Mouse (Mus musculus): ENCODE measurements at regions not wholly inside any gene's neighbourhood (a gene's known extent, or its start where the extent isn't known, plus 50 kb on each side); places are given as distances from the start of the nearest gene placed in this dataset.

- Histone ChIP-seq H3K9me3 (no peaks in the 10 kb centered on the region), H3K36me3 (no peaks in the 10 kb centered on the region), H3K4me3 (no peak overlapping the region), H3K9ac (no peak overlapping the region), H3K4me1 (no peaks in the 10 kb centered on the region), H3K27ac (replicated peaks) (no peak overlapping the region), H3K27me3 (replicated peaks) (no peaks in the 10 kb centered on the region), H3K4me2 (no peak overlapping the region)
- 51% methylated on average over 3 of the region's 3 CpGs for WGBS
- ATAC-seq (ENCODE audit: extremely low read depth, insufficient number of reproducible peaks, low FRiP score, low TSS enrichment), result no peak
These were observed 590.1 kb downstream of the Kctd12 start for GRCm38 (mm10) chr14:102392351-102392750.

GRCm38 (mm10) chr14:102372994-102373567, 609.4 kb downstream of the Kctd12 start:
- H3K4me3 ChIP-seq, result no peak overlapping the region
- H3K27ac ChIP-seq (replicated peaks), result no peak overlapping the region
- H3K27me3 ChIP-seq (replicated peaks), result no peaks in the 10 kb centered on the region
- H3K9ac ChIP-seq, result no peak overlapping the region
- H3K36me3 ChIP-seq, result no peaks in the 10 kb centered on the region
- no peaks in the 10 kb centered on the region for H3K9me3 ChIP-seq
- no peak for ATAC-seq (ENCODE audit: extremely low read depth, insufficient number of reproducible peaks, low FRiP score, low TSS enrichment)
- no peak overlapping the region for H3K4me2 ChIP-seq
- WGBS, result 45% methylated on average over 5 of the region's 5 CpGs
- H3K4me1 ChIP-seq, result 0 out of 2 replicates have a peak, but pooled peaks cover 5% of the 10 kb centered on the region

- no peak for ATAC-seq (ENCODE audit: extremely low read depth, insufficient number of reproducible peaks, low FRiP score, low TSS enrichment)
- no peak overlapping the region for H3K27ac ChIP-seq (replicated peaks)
- H3K9me3 ChIP-seq, result no peaks in the 10 kb centered on the region
- no peaks in the 10 kb centered on the region for H3K27me3 ChIP-seq (replicated peaks)
- no peaks in the 10 kb centered on the region for H3K4me1 ChIP-seq
- no peak overlapping the region for H3K4me3 ChIP-seq
- H3K36me3 ChIP-seq, result no peaks in the 10 kb centered on the region
- 65% methylated on average over 2 of the region's 2 CpGs for WGBS
- no peak overlapping the region for H3K4me2 ChIP-seq
- no peak overlapping the region for H3K9ac ChIP-seq
These were observed 620.8 kb downstream of the Kctd12 start for GRCm38 (mm10) chr14:102361589-102361988.

GRCm38 (mm10) chr14:102329409-102329808, 599.7 kb downstream of the Lmo7 start:
- no peaks in the 10 kb centered on the region for H3K27me3 ChIP-seq (replicated peaks)
- H3K36me3 ChIP-seq, result no peaks in the 10 kb centered on the region
- no peak for ATAC-seq (ENCODE audit: extremely low read depth, insufficient number of reproducible peaks, low FRiP score, low TSS enrichment)
- no peak overlapping the region for H3K4me2 ChIP-seq
- H3K4me3 ChIP-seq, result no peak overlapping the region
- H3K27ac ChIP-seq (replicated peaks), result no peak overlapping the region
- H3K4me1 ChIP-seq, result no peaks in the 10 kb centered on the region
- no peaks in the 10 kb centered on the region for H3K9me3 ChIP-seq
- no peak overlapping the region for H3K9ac ChIP-seq

GRCm38 (mm10) chr14:102306332-102306731, 576.6 kb downstream of the Lmo7 start:
- ATAC-seq (ENCODE audit: extremely low read depth, insufficient number of reproducible peaks, low FRiP score, low TSS enrichment), result no peak
- Histone ChIP-seq H3K4me3 (no peak overlapping the region), H3K9ac (no peak overlapping the region), H3K4me1 (no peaks in the 10 kb centered on the region), H3K9me3 (no peaks in the 10 kb centered on the region), H3K36me3 (no peaks in the 10 kb centered on the region), H3K27me3 (replicated peaks) (no peaks in the 10 kb centered on the region), H3K27ac (replicated peaks) (no peak overlapping the region), H3K4me2 (no peak overlapping the region)
- WGBS, result 80% methylated on average over 6 of the region's 6 CpGs

- H3K4me2 ChIP-seq, result no peak overlapping the region
- ATAC-seq (ENCODE audit: extremely low read depth, insufficient number of reproducible peaks, low FRiP score, low TSS enrichment), result no peak
- 52% methylated on average over 2 of the region's 2 CpGs for WGBS
These were observed 573.1 kb downstream of the Lmo7 start for GRCm38 (mm10) chr14:102302826-102303225.

GRCm38 (mm10) chr14:102300251-102300650, 570.5 kb downstream of the Lmo7 start:
- Histone ChIP-seq H3K27ac (replicated peaks) (no peak overlapping the region), H3K4me3 (no peak overlapping the region), H3K4me2 (no peak overlapping the region), H3K36me3 (no peaks in the 10 kb centered on the region), H3K4me1 (no peaks in the 10 kb centered on the region), H3K27me3 (replicated peaks) (no peaks in the 10 kb centered on the region), H3K9ac (no peak overlapping the region), H3K9me3 (no peaks in the 10 kb centered on the region)
- no peak for ATAC-seq (ENCODE audit: extremely low read depth, insufficient number of reproducible peaks, low FRiP score, low TSS enrichment)
- WGBS, result 78% methylated on average over 6 of the region's 6 CpGs

More at GRCm38 (mm10) chr14:102302826-102303225, 573.1 kb downstream of the Lmo7 start:
- H3K9ac ChIP-seq, result no peak overlapping the region
- H3K27me3 ChIP-seq (replicated peaks), result no peaks in the 10 kb centered on the region
- no peaks in the 10 kb centered on the region for H3K4me1 ChIP-seq
- no peaks in the 10 kb centered on the region for H3K36me3 ChIP-seq
- H3K9me3 ChIP-seq, result no peaks in the 10 kb centered on the region
- H3K4me3 ChIP-seq, result no peak overlapping the region
- no peak overlapping the region for H3K27ac ChIP-seq (replicated peaks)

- H3K4me2 ChIP-seq, result no peak overlapping the region
- no peak overlapping the region for H3K9ac ChIP-seq
- no peak overlapping the region for H3K4me3 ChIP-seq
- no peaks in the 10 kb centered on the region for H3K36me3 ChIP-seq
- H3K9me3 ChIP-seq, result no peaks in the 10 kb centered on the region
- no peaks in the 10 kb centered on the region for H3K27me3 ChIP-seq (replicated peaks)
- WGBS, result 69% methylated on average over 1 of the region's 1 CpGs
- no peaks in the 10 kb centered on the region for H3K4me1 ChIP-seq
- H3K27ac ChIP-seq (replicated peaks), result no peak overlapping the region
- ATAC-seq (ENCODE audit: extremely low read depth, insufficient number of reproducible peaks, low FRiP score, low TSS enrichment), result no peak
These were observed 561.6 kb downstream of the Lmo7 start for GRCm38 (mm10) chr14:102291361-102291760.

- no peak overlapping the region for H3K27ac ChIP-seq (replicated peaks)
- 71% methylated on average over 5 of the region's 5 CpGs for WGBS
- H3K4me2 ChIP-seq, result no peak overlapping the region
- no peak overlapping the region for H3K9ac ChIP-seq
- peaks cover 5% of the 10 kb centered on the region; the same call in 1 of the 2 replicates for H3K4me1 ChIP-seq
- ATAC-seq (ENCODE audit: extremely low read depth, insufficient number of reproducible peaks, low FRiP score, low TSS enrichment), result no peak
- no peak overlapping the region for H3K4me3 ChIP-seq
- H3K27me3 ChIP-seq (replicated peaks), result no peaks in the 10 kb centered on the region
- H3K36me3 ChIP-seq, result no peaks in the 10 kb centered on the region
- H3K9me3 ChIP-seq, result no peaks in the 10 kb centered on the region
These were observed 520.3 kb downstream of the Lmo7 start for GRCm38 (mm10) chr14:102250076-102250475.

GRCm38 (mm10) chr14:102248581-102248980, 518.8 kb downstream of the Lmo7 start:
- H3K9ac ChIP-seq, result no peak overlapping the region

GRCm38 (mm10) chr14:102248023-102248422, 518.3 kb downstream of the Lmo7 start:
- Histone ChIP-seq H3K4me3 (no peak overlapping the region), H3K9ac (no peak overlapping the region), H3K36me3 (no peaks in the 10 kb centered on the region), H3K27ac (replicated peaks) (no peak overlapping the region), H3K4me2 (no peak overlapping the region), H3K27me3 (replicated peaks) (no peaks in the 10 kb centered on the region), H3K9me3 (no peaks in the 10 kb centered on the region), H3K4me1 (peaks cover 5% of the 10 kb centered on the region; the same call in 1 of the 2 replicates)
- 70% methylated on average over 5 of the region's 5 CpGs for WGBS
- ATAC-seq (ENCODE audit: extremely low read depth, insufficient number of reproducible peaks, low FRiP score, low TSS enrichment), result no peak

More at GRCm38 (mm10) chr14:102248581-102248980, 518.8 kb downstream of the Lmo7 start:
- no peaks in the 10 kb centered on the region for H3K27me3 ChIP-seq (replicated peaks)
- 77% methylated on average over 2 of the region's 2 CpGs for WGBS
- peaks cover 5% of the 10 kb centered on the region; the same call in 1 of the 2 replicates for H3K4me1 ChIP-seq
- H3K4me2 ChIP-seq, result no peak overlapping the region
- ATAC-seq (ENCODE audit: extremely low read depth, insufficient number of reproducible peaks, low FRiP score, low TSS enrichment), result no peak
- no peaks in the 10 kb centered on the region for H3K36me3 ChIP-seq
- no peak overlapping the region for H3K27ac ChIP-seq (replicated peaks)
- H3K9me3 ChIP-seq, result no peaks in the 10 kb centered on the region
- no peak overlapping the region for H3K4me3 ChIP-seq

GRCm38 (mm10) chr14:102243806-102244536, 514.2 kb downstream of the Lmo7 start:
- no peak overlapping the region for H3K9ac ChIP-seq
- no peaks in the 10 kb centered on the region for H3K36me3 ChIP-seq
- 28% methylated on average over 4 of the region's 4 CpGs for WGBS
- no peak overlapping the region for H3K4me3 ChIP-seq
- H3K9me3 ChIP-seq, result no peaks in the 10 kb centered on the region
- no peak for ATAC-seq (ENCODE audit: extremely low read depth, insufficient number of reproducible peaks, low FRiP score, low TSS enrichment)
- no peaks in the 10 kb centered on the region for H3K27me3 ChIP-seq (replicated peaks)
- no peak overlapping the region for H3K27ac ChIP-seq (replicated peaks)
- peaks cover 5% of the 10 kb centered on the region; the same call in 1 of the 2 replicates for H3K4me1 ChIP-seq
- no peak overlapping the region for H3K4me2 ChIP-seq

Data from heart, embryonic 13.5 days (tissue).